Mouse (Mus musculus) G1E (cell line): Measurements from ENCODE around the gene Aph1a. TPM values are rescaled to one million over a fixed set of nuclear protein-coding genes. Genes with fewer than 3 reads are reported as not detected.

ENCODE experiments used
- ATAC-seq: 2 replicates; pipeline ENCODE4 v1.8.0; 2016; ENCODE audit warnings: mild to moderate bottlenecking; ENCODE audit not compliant: insufficient number of reproducible peaks, poor library complexity, low FRiP score, severe bottlenecking; ENCODE audit errors: extremely low read depth
- DNase-seq: peaks from one replicate; pipeline ENCODE4 v3.0.0; 2012; ENCODE audit warnings: low spot score
- H3K27me3 ChIP-seq: 2 replicates; pipeline ENCODE4 v1.6.1; 2012; ENCODE audit warnings: mild to moderate bottlenecking, low read length, inconsistent platforms; ENCODE audit not compliant: insufficient read depth
- H3K36me3 ChIP-seq: replicated peaks from 2 replicates; pipeline ENCODE3; 2012; ENCODE audit warnings: mild to moderate bottlenecking, inconsistent platforms
- H3K4me1 ChIP-seq: 2 replicates; pipeline ENCODE4 v1.6.1; 2012; ENCODE audit warnings: low read depth, low read length, inconsistent platforms, mixed read lengths; ENCODE audit not compliant: insufficient read depth
- H3K4me3 ChIP-seq: 2 replicates; pipeline ENCODE4 v1.5.1; 2012; ENCODE audit warnings: low read depth, mild to moderate bottlenecking, inconsistent platforms, low read length, moderate library complexity, mixed read lengths
- H3K9me3 ChIP-seq: replicated peaks from 2 replicates; pipeline ENCODE4 v1.6.1; 2012; ENCODE audit warnings: inconsistent platforms
- CTCF ChIP-seq: IDR thresholded peaks from 2 replicates; pipeline ENCODE4 v1.5.1; 2012; ENCODE audit warnings: low read depth, low read length, inconsistent platforms, mixed read lengths
- GATA1 ChIP-seq: IDR thresholded peaks from 2 replicates; pipeline ENCODE4 v1.6.1; 2012; ENCODE audit warnings: borderline replicate concordance, low read length, inconsistent platforms, mixed read lengths
- GATA2 ChIP-seq: IDR thresholded peaks from 2 replicates; pipeline ENCODE4 v1.6.1; 2012; ENCODE audit warnings: low read depth, low read length, inconsistent platforms, borderline replicate concordance
- POLR2AphosphoS5 ChIP-seq: IDR thresholded peaks from 2 replicates; pipeline ENCODE4 v1.6.1; 2012; ENCODE audit warnings: low read depth, low read length, inconsistent platforms; ENCODE audit not compliant: insufficient replicate concordance
- TAL1 ChIP-seq: conservative IDR thresholded peaks from 2 replicates; pipeline ENCODE4 v1.6.1; 2012; ENCODE audit warnings: low read depth, low read length, inconsistent platforms, mixed read lengths
- polyA plus RNA-seq: library from polyadenylated mRNA; stranded (reverse); fragments of >175 nt; gene quantifications from 2 replicates; pipeline ENCODE4 v1.2.3, GENCODE M21; 2012
- total RNA-seq, 2 experiments: library from RNA; stranded (forward) in 1 of 2; stranded (reverse) in 1 of 2; fragments of 200-1000 nt in 1 of 2; fragments of >200 nt in 1 of 2; fragmentation: Nextera tagmentation in 1 of 2; gene quantifications; 2 replicates each; pipeline ENCODE4 v1.2.3; 2014 to 2017

Aph1a gene
- total and polyA plus RNA-seq, 3 experiments = 27.5 to 102 (median 35.0) TPM

- Histone ChIP-seq H3K4me3 (peak overlapping the region; percentile 30; the same call in 1 of the 2 replicates), H3K4me1 (peaks cover 13% of the 10 kb centered on the region), H3K36me3 (peaks cover 65% of the 10 kb centered on the region), H3K27me3 (no peaks in the 10 kb centered on the region; the same call in 1 of the 2 replicates), H3K9me3 (peaks cover 8% of the 10 kb centered on the region)
- ATAC-seq (no peak), DNase-seq (no peak)
- TF ChIP-seq CTCF = no peak
- no peak for TF ChIP-seq GATA1
- TF ChIP-seq TAL1 = no peak
- no peak for TF ChIP-seq GATA2
- TF ChIP-seq POLR2AphosphoS5 = no peak
These were observed 10.8 kb upstream of the Aph1a start for GRCm38 (mm10) chr3:95882816-95883425.

DNA sequence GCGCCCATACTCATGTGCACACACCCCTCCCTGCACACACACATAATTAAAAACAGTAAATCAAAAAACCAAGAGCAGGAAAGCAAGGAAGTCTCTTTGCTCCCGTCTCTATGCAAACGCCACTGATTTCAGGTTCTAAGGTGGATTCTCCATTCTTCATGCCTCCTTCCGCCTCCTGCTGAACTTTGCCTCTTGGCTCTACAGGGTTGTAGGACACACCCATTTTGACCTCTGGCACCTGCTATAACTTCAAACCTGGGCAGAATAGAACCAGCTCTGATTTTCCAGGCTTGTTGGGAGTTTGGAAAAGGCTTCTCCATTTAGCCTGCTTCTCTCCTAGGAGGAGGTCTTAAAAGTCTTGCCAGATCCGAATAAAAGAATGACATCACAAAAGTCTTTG is 9.4 kb upstream of the Aph1a start:
- ATAC-seq (no peak), DNase-seq (no peak)
- Histone ChIP-seq H3K4me1 (peaks cover 10% of the 10 kb centered on the region), H3K9me3 (peaks cover 8% of the 10 kb centered on the region), H3K4me3 (no peak overlapping the region), H3K36me3 (peaks cover 65% of the 10 kb centered on the region), H3K27me3 (no peaks in the 10 kb centered on the region; the same call in 1 of the 2 replicates)
- TF ChIP-seq POLR2AphosphoS5 (no peak), GATA1 (no peak), TAL1 (no peak), CTCF (no peak), GATA2 (no peak)

DNA sequence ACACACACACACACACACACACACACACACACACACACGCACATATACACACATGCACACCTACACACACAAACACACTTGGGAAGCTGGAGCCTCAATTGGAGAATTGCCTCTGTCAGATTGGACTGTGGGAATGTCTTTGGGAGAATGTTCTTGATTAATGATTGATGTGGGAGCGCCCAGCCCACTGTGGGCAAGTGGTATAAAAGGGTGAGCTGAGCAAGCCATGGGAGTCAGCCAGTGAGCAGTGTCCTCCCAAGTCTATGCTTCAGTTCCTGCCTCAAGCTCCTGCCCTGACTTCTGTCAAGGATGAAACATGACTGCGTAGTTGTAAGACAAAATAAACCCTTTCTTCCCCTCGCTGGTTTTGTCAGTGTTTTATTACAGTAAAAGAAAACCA is 6.2 kb upstream of the Aph1a start:
- DNase-seq = no peak
- TF ChIP-seq CTCF (no peak), GATA1 (no peak), GATA2 (no peak), POLR2AphosphoS5 (no peak), TAL1 (no peak)
- H3K4me3 ChIP-seq = no peak overlapping the region
- peaks cover 48% of the 10 kb centered on the region for H3K36me3 ChIP-seq
- ATAC-seq = no peak
- H3K4me1 ChIP-seq = peaks cover 19% of the 10 kb centered on the region
- no peaks in the 10 kb centered on the region; the same call in 1 of the 2 replicates for H3K27me3 ChIP-seq
- H3K9me3 ChIP-seq = peaks cover under 1% of the 10 kb centered on the region

DNA sequence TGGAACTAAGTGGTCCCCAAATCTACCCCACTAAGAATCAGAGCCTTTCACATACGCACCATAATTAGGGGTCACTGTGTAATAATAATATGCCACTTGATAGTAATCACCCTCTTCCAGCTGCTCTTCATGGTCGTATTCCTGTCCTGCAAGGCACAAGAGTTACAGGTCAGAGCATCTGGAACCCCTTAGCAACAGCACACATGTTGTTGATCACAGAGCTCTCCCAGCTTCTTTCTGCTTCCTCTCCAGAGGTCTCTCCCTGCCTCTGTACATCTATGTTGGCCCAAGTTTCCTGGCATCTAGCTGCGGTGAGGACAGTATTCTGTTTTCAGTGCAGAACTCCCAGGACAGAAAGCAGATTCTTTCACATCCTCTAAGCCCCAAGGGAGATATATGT is 4.1 kb upstream of the Aph1a start:
- Histone ChIP-seq H3K4me1 (peaks cover 26% of the 10 kb centered on the region), H3K9me3 (no peaks in the 10 kb centered on the region), H3K4me3 (no peak overlapping the region), H3K27me3 (no peaks in the 10 kb centered on the region), H3K36me3 (peaks cover 38% of the 10 kb centered on the region)
- ATAC-seq = no peak
- DNase-seq = no peak
- TF ChIP-seq GATA1 = no peak
- no peak for TF ChIP-seq TAL1
- TF ChIP-seq GATA2 = no peak
- no peak for TF ChIP-seq CTCF
- no peak for TF ChIP-seq POLR2AphosphoS5

GRCm38 (mm10) chr3:95891211-95892065 is 2.3 kb upstream of the Aph1a start, which contains the start of gene BC028528:
TSS of gene BC028528 (minus strand) at chr3:95892005.
- Histone ChIP-seq H3K9me3 (no peaks in the 10 kb centered on the region), H3K27me3 (no peaks in the 10 kb centered on the region), H3K4me3 (peak within 1 kb of the TSS; percentile 11; the same call in 1 of the 2 replicates), H3K4me1 (peaks cover 37% of the 10 kb centered on the region), H3K36me3 (peaks cover 36% of the 10 kb centered on the region)
- TF ChIP-seq TAL1 = no peak
- no peak for TF ChIP-seq CTCF
- no peak for TF ChIP-seq POLR2AphosphoS5
- no peak for TF ChIP-seq GATA1
- no peak for TF ChIP-seq GATA2
- ATAC-seq = no peak
- peak; percentile 42 for DNase-seq
